Mouse (Mus musculus) midbrain, postnatal 0 days (tissue): ENCODE data around the gene Bcl7a. TPM values are rescaled to one million over a fixed set of nuclear protein-coding genes. Genes with fewer than 3 reads are reported as not detected.
A peak's percentile ranks its signal among the peaks of the same experiment; 100 is the strongest.

Experiments
- ATAC-seq: fragments of 200-750 bp; cut with Nextera tagmentation; 2 replicates; pipeline ENCODE4 v1.8.0; 2017; ENCODE audit warnings: moderate number of reproducible peaks, mild to moderate bottlenecking, moderate TSS enrichment, moderate library complexity; ENCODE audit not compliant: low FRiP score
- DNase-seq: peaks from one replicate; pipeline ENCODE4 v3.0.0-alpha.2; 2015; ENCODE audit warnings: low spot score
- H3K27ac ChIP-seq: fragments of 300-500 bp; sonication (generic); 2 replicates; pipeline ENCODE4 v1.5.1; 2014; ENCODE audit warnings: low read depth, mild to moderate bottlenecking, low read length, mixed read lengths
- H3K27me3 ChIP-seq: fragments of 300-500 bp; sonication (generic); 2 replicates; pipeline ENCODE4 v1.6.1; 2014; ENCODE audit warnings: low read length, control low read depth, mixed read lengths; ENCODE audit not compliant: insufficient read depth
- H3K36me3 ChIP-seq: fragments of 300-500 bp; sonication (generic); 2 replicates; pipeline ENCODE4 v1.6.1; 2014; ENCODE audit warnings: low read length, control low read depth, mixed read lengths; ENCODE audit not compliant: insufficient read depth
- H3K4me1 ChIP-seq: fragments of 300-500 bp; sonication (generic); 2 replicates; pipeline ENCODE4 v1.6.1; 2014; ENCODE audit warnings: mild to moderate bottlenecking, control low read depth, antibody characterized with exemption, low read length, mixed read lengths; ENCODE audit not compliant: insufficient read depth
- H3K4me2 ChIP-seq: fragments of 300-500 bp; sonication (generic); 2 replicates; pipeline ENCODE4 v1.6.1; 2014; ENCODE audit warnings: low read depth, mild to moderate bottlenecking, low read length, mixed read lengths; ENCODE audit not compliant: poor library complexity, severe bottlenecking
- H3K4me3 ChIP-seq: fragments of 300-500 bp; sonication (generic); 2 replicates; pipeline ENCODE4 v1.5.1; 2014; ENCODE audit warnings: low read depth, mild to moderate bottlenecking, low read length, moderate library complexity
- H3K9ac ChIP-seq: fragments of 300-500 bp; sonication (generic); replicated peaks from 2 replicates; pipeline ENCODE4 v1.6.1; 2014; ENCODE audit warnings: mild to moderate bottlenecking, low read length, moderate library complexity, mixed read lengths; ENCODE audit not compliant: poor library complexity, severe bottlenecking
- H3K9me3 ChIP-seq: fragments of 300-500 bp; sonication (generic); 2 replicates; pipeline ENCODE4 v1.6.1; 2016; ENCODE audit warnings: low read length, control low read depth
- CTCF ChIP-seq: IDR thresholded peaks from 2 replicates; pipeline ENCODE4 v1.5.1; 2016; ENCODE audit warnings: antibody characterized with exemption, mild to moderate bottlenecking
- WGBS: fragments of 180-500 bp; shearing (Covaris S2); extraction: QIAGEN DNeasy Blood & Tissue Kit; methylation state at CpG from one replicate; pipeline ENCODE4 v1.1.7; 2014; 5-methylcytosine and 5-hydroxymethylcytosine counted together
- polyA plus RNA-seq: library from polyadenylated mRNA; unstranded; fragments of >200 nt; fragmentation: Nextera tagmentation; extraction: Ambion mirVana; gene quantifications from 2 replicates; pipeline ENCODE4 v1.2.1, GENCODE M21; 2015
- total RNA-seq: library from RNA; depleted of rRNA; stranded (reverse); fragments of >200 nt; gene quantifications from 2 replicates; pipeline ENCODE4 v1.2.3, GENCODE M21; 2014

Gene Bcl7a
- total and polyA plus RNA-seq, 2 experiments from 2014 or later: 21.6 to 40.7 TPM

GRCm38 (mm10) chr5:123390536-123391441, 47.2 kb downstream of the Bcl7a start:
- TF ChIP-seq CTCF: no peak
- H3K4me3 ChIP-seq: peak overlapping the region; percentile 36
- H3K4me1 ChIP-seq: 0 out of 2 replicates have a peak, but pooled peaks cover 4% of the 10 kb centered on the region
- no peak for ATAC-seq
- H3K9ac ChIP-seq: peak overlapping the region; percentile 9; the same call in 1 of the 2 replicates
- H3K36me3 ChIP-seq: no peaks in the 10 kb centered on the region
- peak overlapping the region; percentile 44 for H3K4me2 ChIP-seq
- no peak overlapping the region for H3K27ac ChIP-seq
- WGBS: 3% methylated on average over 16 of the region's 17 CpGs
- no peaks in the 10 kb centered on the region for H3K27me3 ChIP-seq
- no peaks in the 10 kb centered on the region for H3K9me3 ChIP-seq
- no peak for DNase-seq

- Histone ChIP-seq H3K9ac (0 out of 2 replicates have a peak overlapping the region, but pooled peaks have one; percentile 9), H3K27me3 (no peaks in the 10 kb centered on the region), H3K36me3 (no peaks in the 10 kb centered on the region), H3K27ac (no peak overlapping the region), H3K4me1 (peaks cover 11% of the 10 kb centered on the region; the same call in 1 of the 2 replicates), H3K4me2 (peak overlapping the region; percentile 44), H3K4me3 (peak overlapping the region; percentile 36), H3K9me3 (no peaks in the 10 kb centered on the region)
- ATAC-seq: no peak
- peak; percentile 89 for DNase-seq
- WGBS: 6% methylated on average over 5 of the region's 5 CpGs
- TF ChIP-seq CTCF: no peak
Observed at GRCm38 (mm10) chr5:123391442-123391809, 47.8 kb downstream of the Bcl7a start.

DNA sequence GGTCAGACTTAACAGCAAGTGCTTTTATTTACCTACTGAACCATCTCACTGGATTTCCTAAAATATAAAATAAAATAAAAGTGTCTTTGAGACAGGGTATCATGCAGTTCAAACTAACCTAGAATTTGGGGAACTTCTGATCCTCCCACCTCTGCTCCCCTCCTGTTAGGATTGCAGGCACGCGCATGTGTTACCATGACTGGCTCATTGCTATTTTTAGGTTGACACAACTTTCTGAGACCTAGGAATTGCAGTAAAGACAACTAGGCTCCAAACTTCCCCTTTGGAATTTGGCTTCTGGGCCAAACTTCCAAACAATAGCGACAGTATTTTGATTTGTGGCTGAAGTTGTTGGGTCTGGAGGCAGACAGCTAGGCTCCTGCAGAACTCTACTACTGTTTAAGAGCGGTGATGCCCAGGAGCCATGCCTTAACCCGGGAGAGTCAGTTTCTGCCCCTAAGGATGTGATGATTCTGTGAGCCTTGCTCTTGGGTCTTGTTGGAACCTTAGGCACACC, 50.2 kb downstream of the Bcl7a start:
- no peak for TF ChIP-seq CTCF
- H3K27ac ChIP-seq: peak overlapping the region; percentile 51; the same call in 1 of the 2 replicates
- ATAC-seq: no peak
- 28% methylated on average over 5 of the region's 5 CpGs for WGBS
- no peaks in the 10 kb centered on the region for H3K9me3 ChIP-seq
- peak overlapping the region; percentile 85; the same call in 1 of the 2 replicates for H3K9ac ChIP-seq
- no peaks in the 10 kb centered on the region for H3K36me3 ChIP-seq
- DNase-seq: no peak
- peaks cover 25% of the 10 kb centered on the region for H3K4me1 ChIP-seq
- H3K4me2 ChIP-seq: peak overlapping the region; percentile 74
- H3K27me3 ChIP-seq: no peaks in the 10 kb centered on the region
- peak overlapping the region; percentile 96 for H3K4me3 ChIP-seq

GRCm38 (mm10) chr5:123394303-123394956, 50.8 kb downstream of the Bcl7a start, which contains the start of gene Mlxip:
Gene Mlxip (plus strand): TSS chr5:123394798.
- H3K4me2 ChIP-seq: peak within 1 kb of the TSS; percentile 74
- peak within 1 kb of the TSS; percentile 85 for H3K9ac ChIP-seq
- no peaks in the 10 kb centered on the region for H3K9me3 ChIP-seq
- H3K27ac ChIP-seq: peak within 1 kb of the TSS; percentile 80
- ATAC-seq: peak; percentile 95
- WGBS: under 1% methylated on average over 44 of the region's 50 CpGs
- TF ChIP-seq CTCF: no peak
- peak within 1 kb of the TSS; percentile 96 for H3K4me3 ChIP-seq
- H3K36me3 ChIP-seq: no peaks in the 10 kb centered on the region
- peaks cover 25% of the 10 kb centered on the region for H3K4me1 ChIP-seq
- DNase-seq: peak; percentile 95
- no peaks in the 10 kb centered on the region for H3K27me3 ChIP-seq

- under 1% methylated on average over 61 of the region's 65 CpGs for WGBS
- ATAC-seq (peak; percentile 36; the same call in 1 of the 2 replicates), DNase-seq (no peak)
- peak overlapping the region; percentile 96 for H3K4me3 ChIP-seq
- peak overlapping the region; percentile 85 for H3K9ac ChIP-seq
- TF ChIP-seq CTCF: no peak
- H3K9me3 ChIP-seq: no peaks in the 10 kb centered on the region
- peak overlapping the region; percentile 80 for H3K27ac ChIP-seq
- peaks cover 25% of the 10 kb centered on the region for H3K4me1 ChIP-seq
- peak overlapping the region; percentile 74 for H3K4me2 ChIP-seq
- no peaks in the 10 kb centered on the region for H3K36me3 ChIP-seq
- no peaks in the 10 kb centered on the region for H3K27me3 ChIP-seq
Observed at GRCm38 (mm10) chr5:123394957-123395881, 51.6 kb downstream of the Bcl7a start.
